Mouse (Mus musculus): ENCODE data around the gene Cap1. TPM values are rescaled to one million over a fixed set of nuclear protein-coding genes. Genes with fewer than 3 reads are reported as not detected.

Cap1 gene
- polyA plus RNA-seq (2011; ENCODE audit: insufficient read depth, insufficient read length, low replicate concordance, missing spikeins) = 213 and 346 TPM in 2 replicates

DNA sequence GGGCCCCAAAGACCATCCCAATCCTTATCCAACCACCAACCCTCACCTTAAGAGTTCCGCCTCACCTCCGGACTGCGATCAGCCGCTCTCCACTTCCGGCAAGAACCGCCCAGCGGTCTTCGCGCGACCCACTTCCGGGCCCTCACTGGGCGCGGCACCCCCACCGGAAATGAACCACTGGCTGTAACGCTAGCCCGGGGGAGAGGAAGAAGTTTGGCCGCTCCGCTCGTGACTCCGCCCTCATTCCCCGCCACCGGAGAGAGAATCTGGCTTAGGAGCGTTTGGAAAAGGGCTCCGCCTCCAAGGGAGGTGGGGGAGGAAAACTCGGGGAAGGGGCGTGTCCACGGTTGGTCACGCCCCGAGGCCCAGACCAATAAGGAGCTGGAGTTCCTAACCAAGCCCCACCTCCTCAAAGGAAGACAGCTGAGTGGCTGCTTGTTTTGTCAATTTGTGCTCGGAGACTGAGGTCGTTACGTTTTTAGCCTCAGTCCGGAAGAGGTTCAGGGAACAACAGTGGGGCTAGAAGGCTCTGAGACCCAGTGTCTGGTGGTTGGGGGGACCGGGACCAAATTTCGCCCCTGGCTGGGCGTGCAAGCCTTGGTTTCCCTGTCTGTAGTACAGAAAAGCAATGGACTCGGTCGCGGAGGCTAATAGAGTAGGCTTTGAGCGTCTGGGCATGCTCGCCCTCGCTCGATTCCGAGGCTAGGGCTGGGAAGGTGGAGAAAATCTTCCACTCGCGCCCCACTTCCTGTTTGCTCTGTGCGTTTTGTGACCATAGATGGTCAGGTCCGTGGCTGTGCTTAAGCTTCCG lies at the start of gene Cap1:
TSS of gene Cap1 (minus strand) at position 289 of the 811 bp plus-strand sequence.
- TF ChIP-seq POLR2A (IDR thresholded peaks at IDR 0.05; ENCODE audit: borderline replicate concordance, control insufficient read depth, low read depth, low read length) (peak; percentile 83), CTCF (IDR thresholded peaks at IDR 0.05; ENCODE audit: control insufficient read depth, insufficient read depth, low read length) (no peak)
- Histone ChIP-seq H3K4me1 (ENCODE audit: control insufficient read depth, insufficient read depth, low read length) (peaks cover 6% of the 10 kb centered on the region; the same call in 1 of the 2 replicates), H3K27ac (ENCODE audit: control insufficient read depth, insufficient read depth, low read depth, low read length, poor library complexity) (peak within 1 kb of the TSS; percentile 99), H3K4me3 (replicated peaks; ENCODE audit: control insufficient read depth, low read depth, low read length) (peak within 1 kb of the TSS; percentile 80)
- WGBS = under 1% methylated on average over 49 of the region's 49 CpGs

DNA sequence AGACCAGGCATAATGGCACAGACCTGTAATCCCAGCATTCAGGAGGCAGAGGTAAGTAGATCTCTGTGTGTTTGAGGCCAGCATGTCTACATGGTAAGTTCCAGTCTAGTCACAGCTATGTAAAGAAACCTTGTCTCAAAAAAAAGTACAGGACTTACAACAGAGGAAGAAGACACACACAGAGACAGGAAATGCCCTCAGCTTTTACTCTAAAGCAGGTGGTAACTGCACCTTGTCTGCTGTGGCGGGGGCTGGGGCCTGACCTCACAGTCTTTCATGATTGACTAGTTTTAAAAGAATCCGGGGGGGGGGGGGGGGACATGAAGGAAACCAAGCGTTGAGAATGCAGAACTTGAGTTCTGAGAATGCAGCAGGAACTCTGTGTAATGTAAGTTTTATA lies 48.0 kb upstream of the Cap1 start:
- no peaks in the 10 kb centered on the region; the same call in 1 of the 2 replicates for H3K4me1 ChIP-seq (ENCODE audit: control insufficient read depth, insufficient read depth, low read length)
- no peak overlapping the region for H3K4me3 ChIP-seq (replicated peaks; ENCODE audit: control insufficient read depth, low read depth, low read length)
- 6% methylated on average over 3 of the region's 3 CpGs for WGBS
- TF ChIP-seq CTCF (IDR thresholded peaks at IDR 0.05; ENCODE audit: control insufficient read depth, insufficient read depth, low read length) = no peak
- no peak for TF ChIP-seq POLR2A (IDR thresholded peaks at IDR 0.05; ENCODE audit: borderline replicate concordance, control insufficient read depth, low read depth, low read length)
- H3K27ac ChIP-seq (ENCODE audit: control insufficient read depth, insufficient read depth, low read depth, low read length, poor library complexity) = peak overlapping the region; percentile 15; the same call in 1 of the 2 replicates

DNA sequence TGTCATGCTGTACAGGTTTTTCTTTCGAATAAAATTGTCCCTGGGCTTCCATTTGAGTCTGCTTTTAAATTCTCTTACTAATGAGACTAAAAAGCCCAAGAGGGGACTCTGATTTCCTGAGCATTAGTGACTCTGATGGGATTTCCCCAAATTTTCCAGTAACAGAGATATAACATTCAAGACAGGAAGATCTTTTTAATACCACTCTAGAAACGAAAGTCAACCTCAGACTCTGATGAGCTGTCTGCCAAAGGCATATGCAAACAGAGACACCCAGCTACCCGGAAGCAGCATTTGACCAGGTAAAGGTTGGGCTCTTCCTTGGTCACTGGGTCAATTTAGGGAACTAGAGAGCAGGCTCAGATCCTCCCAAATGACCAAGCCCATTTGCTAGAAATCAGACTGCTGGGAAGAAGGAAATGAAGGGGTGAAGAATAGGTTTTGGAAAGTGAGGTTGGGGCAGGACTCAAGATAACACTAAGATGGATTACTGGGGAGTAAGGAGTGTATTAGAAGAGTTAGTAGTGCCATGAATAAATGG lies 47.3 kb upstream of the Cap1 start:
- Histone ChIP-seq H3K4me1 (ENCODE audit: control insufficient read depth, insufficient read depth, low read length) (no peaks in the 10 kb centered on the region; the same call in 1 of the 2 replicates), H3K4me3 (replicated peaks; ENCODE audit: control insufficient read depth, low read depth, low read length) (no peak overlapping the region), H3K27ac (ENCODE audit: control insufficient read depth, insufficient read depth, low read depth, low read length, poor library complexity) (peak overlapping the region; percentile 22; the same call in 1 of the 2 replicates)
- 38% methylated on average over 3 of the region's 3 CpGs for WGBS
- TF ChIP-seq CTCF (IDR thresholded peaks at IDR 0.05; ENCODE audit: control insufficient read depth, insufficient read depth, low read length) (no peak), POLR2A (IDR thresholded peaks at IDR 0.05; ENCODE audit: borderline replicate concordance, control insufficient read depth, low read depth, low read length) (no peak)

DNA sequence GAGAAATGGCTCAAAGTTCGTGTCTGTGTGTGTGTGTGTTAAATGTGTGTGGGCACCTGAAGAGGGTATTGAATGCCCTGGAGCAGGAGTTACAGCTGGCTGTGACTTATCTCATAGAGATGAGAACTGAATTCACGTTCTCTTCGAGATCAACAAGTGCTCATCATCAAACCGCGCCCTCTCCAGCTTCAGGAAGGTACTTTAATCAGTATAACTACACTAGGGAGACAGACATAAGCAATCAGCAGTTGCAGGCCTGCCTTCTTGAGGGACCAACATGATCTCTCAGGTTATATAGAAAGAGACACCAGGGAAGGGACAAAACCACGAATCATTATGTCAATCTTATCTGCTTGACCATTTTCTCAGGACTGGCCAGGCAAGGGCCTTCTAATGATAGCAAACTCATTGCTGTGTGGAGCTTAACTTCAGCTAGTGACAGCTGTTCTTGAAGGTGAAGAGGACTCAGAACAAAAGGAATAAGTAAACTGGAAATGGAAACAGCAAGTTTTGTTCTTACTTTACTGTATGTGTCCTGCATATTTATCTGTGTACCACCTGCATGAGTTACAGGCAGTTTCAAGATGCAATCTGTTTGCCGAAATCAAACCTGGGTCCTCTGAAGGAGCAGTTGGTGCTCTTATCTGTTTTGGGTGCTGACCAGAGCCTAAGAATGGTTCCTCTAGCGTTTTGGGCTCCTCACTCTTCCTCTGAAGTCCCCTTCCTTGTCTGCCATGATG lies 46.6 kb upstream of the Cap1 start:
- Histone ChIP-seq H3K4me3 (replicated peaks; ENCODE audit: control insufficient read depth, low read depth, low read length) (no peak overlapping the region), H3K4me1 (ENCODE audit: control insufficient read depth, insufficient read depth, low read length) (no peaks in the 10 kb centered on the region; the same call in 1 of the 2 replicates), H3K27ac (ENCODE audit: control insufficient read depth, insufficient read depth, low read depth, low read length, poor library complexity) (no peak overlapping the region)
- WGBS = 56% methylated on average over 8 of the region's 8 CpGs
- TF ChIP-seq CTCF (IDR thresholded peaks at IDR 0.05; ENCODE audit: control insufficient read depth, insufficient read depth, low read length) (no peak), POLR2A (IDR thresholded peaks at IDR 0.05; ENCODE audit: borderline replicate concordance, control insufficient read depth, low read depth, low read length) (no peak)

DNA sequence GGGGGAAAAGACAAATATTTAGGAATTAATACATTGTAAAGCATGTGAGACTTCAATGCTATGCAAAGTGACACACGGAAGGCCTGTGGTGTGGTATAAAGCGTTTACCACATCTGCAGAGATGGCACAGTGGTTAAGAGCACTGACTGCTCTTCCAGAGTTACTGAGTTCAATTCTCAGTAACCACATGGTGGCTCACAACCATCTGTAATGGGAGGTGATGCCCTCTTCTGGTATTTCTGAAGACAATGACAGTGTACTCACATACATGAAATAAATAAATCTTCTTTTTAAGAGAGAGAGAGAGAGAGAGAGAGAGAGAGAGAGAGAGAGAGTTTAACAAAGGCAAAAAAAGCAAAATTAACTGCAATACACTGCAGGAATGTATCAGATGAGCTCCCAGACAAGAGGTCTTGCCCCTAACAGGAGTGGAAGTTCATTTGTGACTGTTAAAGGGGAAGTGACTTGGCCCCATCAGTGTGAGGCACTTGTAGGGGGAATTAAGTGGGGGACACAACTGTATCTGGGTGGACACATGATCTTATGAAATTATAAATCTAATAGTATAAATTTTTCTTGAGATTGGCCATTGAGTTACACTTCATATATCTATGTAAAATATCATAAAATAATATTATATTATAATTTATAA lies 45.2 kb upstream of the Cap1 start:
- Histone ChIP-seq H3K4me1 (ENCODE audit: control insufficient read depth, insufficient read depth, low read length) (no peaks in the 10 kb centered on the region), H3K4me3 (replicated peaks; ENCODE audit: control insufficient read depth, low read depth, low read length) (no peak overlapping the region), H3K27ac (ENCODE audit: control insufficient read depth, insufficient read depth, low read depth, low read length, poor library complexity) (no peak overlapping the region)
- TF ChIP-seq CTCF (IDR thresholded peaks at IDR 0.05; ENCODE audit: control insufficient read depth, insufficient read depth, low read length) = no peak
- TF ChIP-seq POLR2A (IDR thresholded peaks at IDR 0.05; ENCODE audit: borderline replicate concordance, control insufficient read depth, low read depth, low read length) = no peak
- WGBS = 72% methylated on average over 2 of the region's 2 CpGs

DNA sequence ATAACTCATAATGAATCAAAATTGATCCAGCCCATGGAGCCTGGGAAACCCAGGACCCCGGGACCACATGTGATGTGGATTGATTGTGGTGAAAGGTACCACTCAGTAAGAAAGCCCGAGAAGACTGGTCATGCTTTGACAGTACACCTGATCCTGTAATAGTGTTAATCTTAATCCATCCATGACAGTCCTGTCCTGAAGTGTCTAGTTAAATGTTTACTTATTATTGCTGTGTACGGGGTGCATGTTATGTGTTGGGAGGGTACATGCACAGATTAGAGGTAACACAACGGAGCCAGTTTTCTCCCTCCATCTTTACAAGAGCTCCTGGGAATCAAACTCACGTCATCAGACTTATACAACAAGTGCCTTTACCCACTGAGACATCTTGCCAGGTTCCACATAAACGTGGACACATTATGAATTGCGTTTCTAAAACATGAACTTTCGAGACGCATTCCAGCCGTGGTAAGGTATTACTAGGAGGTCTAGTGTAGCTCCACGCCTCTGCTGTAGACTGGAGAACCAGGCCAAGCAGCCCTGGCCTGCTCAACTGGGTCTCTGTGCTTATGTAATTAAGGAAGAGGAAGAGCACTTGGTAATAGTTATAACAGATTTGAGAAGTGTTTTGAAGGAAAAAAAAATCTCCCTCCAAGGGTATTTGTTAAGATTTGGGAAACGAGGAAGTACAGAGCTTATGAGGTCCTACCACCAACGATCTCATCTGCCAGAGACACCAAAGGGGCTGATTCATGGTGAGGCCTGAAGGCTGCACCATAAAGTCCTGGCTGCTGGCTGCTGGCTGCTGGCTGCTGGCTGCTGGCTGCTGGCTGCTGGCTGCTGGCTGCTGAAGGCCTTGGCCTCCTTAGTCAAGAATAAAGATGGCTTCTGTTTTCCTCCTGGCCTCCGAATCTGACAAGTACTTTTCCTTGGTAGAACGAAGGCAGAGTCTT lies 37.8 kb upstream of the Cap1 start:
- 34% methylated on average over 15 of the region's 15 CpGs for WGBS
- no peak overlapping the region for H3K4me3 ChIP-seq (replicated peaks; ENCODE audit: control insufficient read depth, low read depth, low read length)
- TF ChIP-seq CTCF (IDR thresholded peaks at IDR 0.05; ENCODE audit: control insufficient read depth, insufficient read depth, low read length) (no peak), POLR2A (IDR thresholded peaks at IDR 0.05; ENCODE audit: borderline replicate concordance, control insufficient read depth, low read depth, low read length) (no peak)
- H3K27ac ChIP-seq (ENCODE audit: control insufficient read depth, insufficient read depth, low read depth, low read length, poor library complexity) = no peak overlapping the region
- H3K4me1 ChIP-seq (ENCODE audit: control insufficient read depth, insufficient read depth, low read length) = peaks cover 6% of the 10 kb centered on the region

DNA sequence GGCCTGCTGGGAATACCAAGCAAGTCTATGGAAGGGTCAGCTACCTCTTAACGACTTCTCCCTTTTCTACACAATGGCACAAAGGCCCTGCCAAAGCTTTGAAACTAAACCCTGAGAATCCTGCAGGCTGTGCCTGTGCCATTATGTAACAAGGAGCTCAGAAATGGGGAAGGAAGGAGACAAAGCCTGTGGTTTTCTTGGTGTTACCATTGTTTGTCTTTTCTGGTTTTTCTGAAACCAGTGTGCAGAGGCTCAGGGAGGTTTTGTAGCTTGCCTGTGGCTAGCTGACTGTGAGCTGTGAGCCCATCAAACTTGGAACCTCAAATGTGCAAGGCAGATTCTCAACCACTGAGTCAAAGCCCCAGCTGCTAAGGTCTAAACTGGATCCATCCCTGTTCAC lies 37.0 kb upstream of the Cap1 start:
- H3K4me3 ChIP-seq (replicated peaks; ENCODE audit: control insufficient read depth, low read depth, low read length) = no peak overlapping the region
- no peak for TF ChIP-seq POLR2A (IDR thresholded peaks at IDR 0.05; ENCODE audit: borderline replicate concordance, control insufficient read depth, low read depth, low read length)
- no peak for TF ChIP-seq CTCF (IDR thresholded peaks at IDR 0.05; ENCODE audit: control insufficient read depth, insufficient read depth, low read length)
- 2% methylated on average over 1 of the region's 1 CpGs for WGBS
- no peak overlapping the region for H3K27ac ChIP-seq (ENCODE audit: control insufficient read depth, insufficient read depth, low read depth, low read length, poor library complexity)
- H3K4me1 ChIP-seq (ENCODE audit: control insufficient read depth, insufficient read depth, low read length) = peaks cover 6% of the 10 kb centered on the region

Data from bone marrow, adult 2 months (tissue).